22 mouse cellular contexts compared by ENCODE assay signal in the genomic region with DNA sequence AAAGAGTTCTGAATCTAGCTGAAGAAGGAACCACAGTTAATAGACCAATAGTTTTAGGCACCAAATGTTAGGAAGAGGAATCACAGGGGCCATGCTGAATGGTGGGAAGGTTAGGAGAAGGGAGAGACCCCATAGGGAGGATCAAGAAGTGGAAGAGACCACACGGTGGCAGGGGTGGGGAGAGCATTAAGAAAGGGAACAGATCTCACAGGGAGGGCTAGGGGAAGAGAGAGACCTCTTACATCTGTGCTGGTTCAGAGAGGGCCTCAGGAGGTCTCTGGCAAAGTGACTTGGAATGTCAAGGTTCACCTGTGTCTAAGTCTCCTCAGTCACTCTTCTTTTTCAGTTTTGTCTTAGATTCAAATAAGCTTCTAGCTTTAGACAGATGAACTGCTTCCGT. TPM values are rescaled to one million over a fixed set of nuclear protein-coding genes. Genes with fewer than 3 reads are reported as not detected.
DNase-seq lines count a peak whose midpoint lies in the region; ATAC-seq lines count a peak whose summit lies in the region.
"Had no signal": no experiment of that assay in that cellular context is flagged by ENCODE, and none has a peak within 500 bp of the region (broad histone marks: within the 10 kb centered on the region; RNA-seq: fewer than 3 reads in every experiment).

No protein-coding gene starts in this region.

- peaks cover 8% of the 10 kb centered on the region; the same call in 1 of the 2 replicates for H3K4me1 ChIP-seq in forebrain, embryonic 13.5 days
- no peaks in the 10 kb centered on the region for H3K4me1 ChIP-seq in forebrain, embryonic 11.5 days (replicated peaks; ENCODE audit: control insufficient read depth, insufficient read depth, low read length)
- no peaks in the 10 kb centered on the region for H3K4me1 ChIP-seq in neural tube, embryonic 15.5 days
- H3K4me1 ChIP-seq in midbrain, embryonic 12.5 days, result peaks cover 7% of the 10 kb centered on the region
- H3K4me1 ChIP-seq: liver, embryonic 15.5 days; neural tube, embryonic 13.5 days; stomach, embryonic 15.5 days had no signal

- H3K27me3 ChIP-seq in forebrain, embryonic 13.5 days, result no peaks in the 10 kb centered on the region
- no peaks in the 10 kb centered on the region for H3K27me3 ChIP-seq in forebrain, embryonic 11.5 days (ENCODE audit: control insufficient read depth, insufficient read depth, low read length)
- H3K27me3 ChIP-seq in neural tube, embryonic 15.5 days (replicated peaks), result no peaks in the 10 kb centered on the region
- H3K27me3 ChIP-seq in midbrain, embryonic 12.5 days, result no peaks in the 10 kb centered on the region
- H3K27me3 ChIP-seq: liver, embryonic 15.5 days; neural tube, embryonic 13.5 days; stomach, embryonic 15.5 days had no signal

- no peak overlapping the region for H3K27ac ChIP-seq in forebrain, embryonic 13.5 days
- H3K27ac ChIP-seq in forebrain, embryonic 11.5 days (ENCODE audit: low read depth, low read length), result no peak overlapping the region
- no peak overlapping the region for H3K27ac ChIP-seq in neural tube, embryonic 15.5 days (replicated peaks)
- H3K27ac ChIP-seq in midbrain, embryonic 12.5 days (replicated peaks), result no peak overlapping the region
- H3K27ac ChIP-seq: liver, embryonic 15.5 days; neural tube, embryonic 13.5 days; stomach, embryonic 15.5 days had no signal

- peaks cover 8% of the 10 kb centered on the region; the same call in 1 of the 2 replicates for H3K9me3 ChIP-seq in forebrain, embryonic 13.5 days (replicated peaks)
- no peaks in the 10 kb centered on the region for H3K9me3 ChIP-seq in forebrain, embryonic 11.5 days (ENCODE audit: control insufficient read depth, low read length)
- H3K9me3 ChIP-seq in neural tube, embryonic 15.5 days (replicated peaks), result no peaks in the 10 kb centered on the region
- H3K9me3 ChIP-seq in midbrain, embryonic 12.5 days, result 0 out of 2 replicates have a peak, but pooled peaks cover 4% of the 10 kb centered on the region
- H3K9me3 ChIP-seq: G1E; liver, embryonic 15.5 days; stomach, embryonic 15.5 days had no signal

- H3K4me2 ChIP-seq in forebrain, embryonic 13.5 days, result 0 out of 2 replicates have a peak overlapping the region, but pooled peaks have one; percentile 15
- no peak overlapping the region for H3K4me2 ChIP-seq in forebrain, embryonic 11.5 days (ENCODE audit: low read depth, low read length, severe bottlenecking)
- H3K4me2 ChIP-seq in neural tube, embryonic 15.5 days, result peak overlapping the region; percentile 30; the same call in 1 of the 2 replicates
- H3K4me2 ChIP-seq in midbrain, embryonic 12.5 days (replicated peaks), result peak overlapping the region; percentile 33
- H3K4me2 ChIP-seq: liver, embryonic 15.5 days; neural tube, embryonic 13.5 days; stomach, embryonic 15.5 days had no signal

- no peaks in the 10 kb centered on the region for H3K36me3 ChIP-seq in forebrain, embryonic 13.5 days (ENCODE audit: poor library complexity, severe bottlenecking)
- H3K36me3 ChIP-seq in forebrain, embryonic 11.5 days (ENCODE audit: control insufficient read depth, insufficient read depth, low read length), result no peaks in the 10 kb centered on the region
- H3K36me3 ChIP-seq in neural tube, embryonic 15.5 days, result no peaks in the 10 kb centered on the region
- no peaks in the 10 kb centered on the region for H3K36me3 ChIP-seq in midbrain, embryonic 12.5 days
- H3K36me3 ChIP-seq: G1E; liver, embryonic 15.5 days; neural tube, embryonic 13.5 days; stomach, embryonic 15.5 days had no signal

- no peak for DNase-seq in forebrain, embryonic 11.5 days (ENCODE audit: low spot score)
- no peak for DNase-seq in neural tube, embryonic 10.5 days (ENCODE audit: extremely low spot score, low spot score)
- DNase-seq in retina, embryonic 14.5 days (ENCODE audit: low spot score), result no peak
- DNase-seq in kidney, postnatal 25 days, result no peak
- DNase-seq in adrenal gland, postnatal 10 days, result no peak
- DNase-seq: adrenal gland, postnatal 25 days; cerebellum, adult 11 months; cerebellum, postnatal 10 days; gastrocnemius, postnatal 14 days; heart, adult 18-20 months; heart, postnatal 36 days; kidney, postnatal 4 days; right cerebral cortex, postnatal 14 days had no signal

- 56% methylated on average over 2 of the region's 2 CpGs for WGBS in forebrain, embryonic 13.5 days
- WGBS in forebrain, embryonic 11.5 days, result 71% methylated on average over 2 of the region's 2 CpGs
- 63% methylated on average over 2 of the region's 2 CpGs for WGBS in neural tube, embryonic 15.5 days
- 65% methylated on average over 2 of the region's 2 CpGs for WGBS in midbrain, embryonic 12.5 days

- no peak overlapping the region for H3K4me3 ChIP-seq in forebrain, embryonic 13.5 days
- H3K4me3 ChIP-seq in forebrain, embryonic 11.5 days (ENCODE audit: low read depth, low read length), result no peak overlapping the region
- H3K4me3 ChIP-seq in neural tube, embryonic 15.5 days (replicated peaks), result no peak overlapping the region
- no peak overlapping the region for H3K4me3 ChIP-seq in midbrain, embryonic 12.5 days
- H3K4me3 ChIP-seq: liver, embryonic 15.5 days; neural tube, embryonic 13.5 days; stomach, embryonic 15.5 days had no signal

- no peak overlapping the region for H3K9ac ChIP-seq in forebrain, embryonic 13.5 days
- no peak overlapping the region for H3K9ac ChIP-seq in forebrain, embryonic 11.5 days (ENCODE audit: low read length)
- H3K9ac ChIP-seq in neural tube, embryonic 15.5 days (replicated peaks), result no peak overlapping the region
- H3K9ac ChIP-seq in midbrain, embryonic 12.5 days (replicated peaks), result no peak overlapping the region
- H3K9ac ChIP-seq: liver, embryonic 15.5 days; neural tube, embryonic 13.5 days; stomach, embryonic 15.5 days had no signal

- ATAC-seq in forebrain, embryonic 13.5 days, result peak; percentile 41; the same call in 1 of the 2 replicates
- no peak for ATAC-seq in forebrain, embryonic 11.5 days (replicated peaks; ENCODE audit: low FRiP score)
- no peak for ATAC-seq in neural tube, embryonic 15.5 days (ENCODE audit: low FRiP score)
- no peak for ATAC-seq in midbrain, embryonic 12.5 days (ENCODE audit: low FRiP score, low read depth)
- ATAC-seq: intestine, embryonic 16.5 days; lung, postnatal 0 days had no signal

RNA-seq across cellular contexts. Expression of gene Rasgrp1, which starts 30.8 kb away (rescaled TPM):
- 2.9 and 5.1 TPM in 2 replicates for polyA plus RNA-seq in forebrain, embryonic 13.5 days (2015; fragmentation: Nextera tagmentation; extraction: Ambion mirVana)
- polyA plus RNA-seq in forebrain, embryonic 11.5 days (2014; fragmentation: Nextera tagmentation; extraction: Ambion mirVana), result 11.7 and 12.2 TPM in 2 replicates
- polyA plus RNA-seq in neural tube, embryonic 15.5 days (2015; fragmentation: Nextera tagmentation; extraction: Ambion mirVana), result 3.2 and 5.1 TPM in 2 replicates
- polyA plus RNA-seq in midbrain, embryonic 12.5 days (2016; fragmentation: Nextera tagmentation; extraction: Ambion mirVana), result 1.5 and 1.6 TPM in 2 replicates
- total RNA-seq in adrenal gland, postnatal 10 days (2021), result 1 to 10 TPM; 2.7 to 3.2 TPM
- polyA plus RNA-seq: G1E had no signal
